Mouse (Mus musculus) kidney, embryonic 15.5 days (tissue): Measurements from ENCODE around the gene Kptn. TPM values are rescaled to one million over a fixed set of nuclear protein-coding genes. Genes with fewer than 3 reads are reported as not detected.

Source experiments
- ATAC-seq: fragments of 200-750 bp; cut with Nextera tagmentation; replicated peaks from 2 replicates; pipeline ENCODE4 v1.8.0; 2017; ENCODE audit warnings: moderate TSS enrichment; ENCODE audit not compliant: low FRiP score
- H3K27ac ChIP-seq: fragments of 300-500 bp; sonication (generic); 2 replicates; pipeline ENCODE4 v1.5.1; 2015; ENCODE audit warnings: mild to moderate bottlenecking, inconsistent platforms
- H3K27me3 ChIP-seq: fragments of 300-500 bp; sonication (generic); 2 replicates; pipeline ENCODE4 v1.6.1; 2015; ENCODE audit warnings: inconsistent platforms
- H3K36me3 ChIP-seq: fragments of 300-500 bp; sonication (generic); 2 replicates; pipeline ENCODE4 v1.6.1; 2015; ENCODE audit warnings: inconsistent platforms
- H3K4me1 ChIP-seq: fragments of 300-500 bp; sonication (generic); 2 replicates; pipeline ENCODE4 v1.6.1; 2015; ENCODE audit warnings: inconsistent platforms
- H3K4me2 ChIP-seq: fragments of 300-500 bp; sonication (generic); 2 replicates; pipeline ENCODE4 v1.6.1; 2015; ENCODE audit warnings: moderate library complexity, mild to moderate bottlenecking, inconsistent platforms
- H3K4me3 ChIP-seq: fragments of 300-500 bp; sonication (generic); replicated peaks from 2 replicates; pipeline ENCODE4 v1.5.1; 2015; ENCODE audit warnings: mild to moderate bottlenecking, inconsistent platforms
- H3K9ac ChIP-seq: fragments of 300-500 bp; sonication (generic); 2 replicates; pipeline ENCODE4 v1.6.1; 2015; ENCODE audit warnings: mild to moderate bottlenecking, inconsistent platforms
- H3K9me3 ChIP-seq: fragments of 300-500 bp; sonication (generic); replicated peaks from 2 replicates; pipeline ENCODE4 v1.6.1; 2016; ENCODE audit warnings: inconsistent platforms
- WGBS: fragments of 180-500 bp; shearing (Covaris S2); methylation state at CpG from one replicate; pipeline ENCODE4 v1.1.7; 2015; ENCODE audit warnings: mixed read lengths; 5-methylcytosine and 5-hydroxymethylcytosine counted together
- polyA plus RNA-seq: library from polyadenylated mRNA; unstranded; fragments of >200 nt; fragmentation: Nextera tagmentation; extraction: Ambion mirVana; gene quantifications from 2 replicates; pipeline ENCODE4 v1.2.1, GENCODE M21; 2015

Gene Kptn
- 30.0 and 37.5 TPM in 2 replicates for polyA plus RNA-seq

DNA sequence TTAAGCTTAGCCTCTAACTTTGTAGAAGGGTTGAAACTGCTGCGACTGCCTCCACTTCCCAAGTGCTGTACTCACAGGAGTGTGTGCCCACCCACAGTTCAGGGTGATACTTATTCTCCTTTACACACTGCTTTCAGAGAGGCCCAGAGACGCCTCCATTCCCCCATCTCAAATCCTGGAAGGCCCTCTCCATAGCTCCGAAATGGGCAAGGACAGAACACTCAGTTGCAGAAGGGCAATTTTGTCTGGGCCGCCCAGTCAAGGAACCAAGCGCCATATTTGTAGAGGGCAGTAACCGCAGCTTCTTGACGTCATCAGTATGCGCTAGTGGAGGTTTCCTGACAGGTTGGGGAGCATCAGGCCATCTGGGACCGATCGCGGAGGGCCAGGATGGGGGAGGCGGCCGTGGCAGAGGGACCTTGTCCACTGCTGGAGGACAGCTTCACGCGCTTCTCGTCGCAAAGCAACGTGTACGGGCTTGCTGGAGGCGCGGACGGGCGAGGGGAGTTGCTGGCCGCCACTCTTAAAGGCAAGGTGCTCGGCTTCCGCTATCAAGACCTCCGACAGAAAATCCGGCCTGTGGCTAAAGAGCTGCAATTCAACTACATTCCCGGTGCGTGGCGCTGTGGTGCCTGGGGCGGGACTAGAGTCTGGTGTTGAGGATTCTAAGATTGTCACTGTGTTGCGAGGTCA, at the start of gene Kptn:
Gene Kptn (plus strand): TSS at position 327 of the 693 bp plus-strand sequence.
- Histone ChIP-seq H3K9me3 (no peaks in the 10 kb centered on the region), H3K27ac (peak within 1 kb of the TSS; percentile 90), H3K4me1 (peaks cover 16% of the 10 kb centered on the region), H3K27me3 (no peaks in the 10 kb centered on the region), H3K4me2 (peak within 1 kb of the TSS; percentile 72), H3K36me3 (peaks cover 32% of the 10 kb centered on the region), H3K9ac (peak within 1 kb of the TSS; percentile 70), H3K4me3 (peak within 1 kb of the TSS; percentile 72)
- WGBS, result 1% methylated on average over 33 of the region's 33 CpGs
- peak; percentile 85 for ATAC-seq

DNA sequence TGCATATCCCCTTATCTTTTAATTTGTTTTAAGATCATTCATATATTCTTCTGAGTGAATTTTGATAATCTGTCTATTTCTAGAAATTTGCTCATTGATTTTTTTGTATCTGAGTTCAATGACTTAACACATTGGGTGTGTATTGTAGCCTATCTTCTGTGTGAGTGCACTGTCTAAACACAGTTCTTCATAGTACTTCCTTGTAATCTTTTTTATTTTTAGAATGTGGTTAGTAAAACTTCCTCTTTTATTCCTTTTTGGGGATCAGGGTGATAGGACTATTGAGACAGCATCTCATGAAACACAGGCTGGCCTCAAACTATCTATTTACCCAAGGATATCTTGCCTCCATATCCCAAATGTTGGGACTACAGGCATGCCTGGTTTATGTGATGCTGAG, 48.8 kb upstream of the Kptn start:
- no peaks in the 10 kb centered on the region for H3K4me1 ChIP-seq
- H3K27me3 ChIP-seq, result no peaks in the 10 kb centered on the region
- H3K9ac ChIP-seq, result no peak overlapping the region
- H3K4me2 ChIP-seq, result no peak overlapping the region
- no peaks in the 10 kb centered on the region for H3K9me3 ChIP-seq
- no peak overlapping the region for H3K27ac ChIP-seq
- no peak for ATAC-seq
- no peaks in the 10 kb centered on the region for H3K36me3 ChIP-seq
- H3K4me3 ChIP-seq, result no peak overlapping the region

DNA sequence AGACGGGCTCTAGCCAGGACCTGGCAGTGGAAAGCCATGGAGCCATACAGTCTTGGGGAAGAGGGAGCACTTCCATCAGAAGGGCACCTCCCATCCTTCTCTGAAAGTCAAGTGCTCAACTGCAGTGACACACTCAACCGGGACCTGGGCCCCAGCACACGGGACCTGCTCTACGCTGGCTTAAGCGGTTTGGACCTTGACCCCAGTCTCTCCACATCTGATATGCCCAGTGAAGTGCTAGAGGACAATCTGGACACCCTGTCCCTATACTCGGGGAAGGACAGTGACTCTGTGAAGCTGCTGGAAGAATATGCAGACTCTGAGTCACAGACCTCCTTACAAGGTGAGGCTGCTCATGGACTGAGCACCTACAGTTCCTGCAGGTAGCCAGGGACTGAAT, 47.8 kb upstream of the Kptn start:
- Histone ChIP-seq H3K27ac (no peak overlapping the region), H3K9me3 (no peaks in the 10 kb centered on the region), H3K36me3 (no peaks in the 10 kb centered on the region), H3K4me1 (no peaks in the 10 kb centered on the region), H3K4me3 (no peak overlapping the region), H3K4me2 (no peak overlapping the region), H3K27me3 (no peaks in the 10 kb centered on the region), H3K9ac (no peak overlapping the region)
- ATAC-seq, result no peak
- WGBS, result 72% methylated on average over 6 of the region's 6 CpGs

DNA sequence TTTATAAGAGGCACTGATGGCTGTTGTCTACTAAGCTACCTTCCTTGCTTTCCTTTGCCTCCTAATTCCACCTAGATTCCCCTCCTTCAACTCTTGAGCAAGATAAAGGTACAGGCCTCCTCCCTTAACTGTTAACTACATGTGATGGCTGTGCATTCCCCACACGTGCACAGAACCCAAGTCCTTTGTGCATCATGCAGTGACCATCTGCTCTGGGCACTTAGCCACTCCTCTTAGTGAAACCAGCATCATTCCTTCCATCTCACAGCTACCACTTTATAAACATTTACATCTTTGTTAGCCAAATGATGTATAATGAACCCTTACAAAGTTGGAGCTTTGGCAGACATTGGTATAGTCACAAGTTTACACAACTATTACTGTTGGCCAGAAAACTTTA, 39.7 kb upstream of the Kptn start:
- H3K27me3 ChIP-seq, result 0 out of 2 replicates have a peak, but pooled peaks cover 5% of the 10 kb centered on the region
- H3K4me1 ChIP-seq, result no peaks in the 10 kb centered on the region
- 70% methylated on average over 1 of the region's 1 CpGs for WGBS
- ATAC-seq, result no peak
- no peaks in the 10 kb centered on the region for H3K9me3 ChIP-seq
- no peaks in the 10 kb centered on the region for H3K36me3 ChIP-seq
- no peak overlapping the region for H3K4me3 ChIP-seq
- no peak overlapping the region for H3K4me2 ChIP-seq
- no peak overlapping the region for H3K27ac ChIP-seq
- H3K9ac ChIP-seq, result no peak overlapping the region

DNA sequence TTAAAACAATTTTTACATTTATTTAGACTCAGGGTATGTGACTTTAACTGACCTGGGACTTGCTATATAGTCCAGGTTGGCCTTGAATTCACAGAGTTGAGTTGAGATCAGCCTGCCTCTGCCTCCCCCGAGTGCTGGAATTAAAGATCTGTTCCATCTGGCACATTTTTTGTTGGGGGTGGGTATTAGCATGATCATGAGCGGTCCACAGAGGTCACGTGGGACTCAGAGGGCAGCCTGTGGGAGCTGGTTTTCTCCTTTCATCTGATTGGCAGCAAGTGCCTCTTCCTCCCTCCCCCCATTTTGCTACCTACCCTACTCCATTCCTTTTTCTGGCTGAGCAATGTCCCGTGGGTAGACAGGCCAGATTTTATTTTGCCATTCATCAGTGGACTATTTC, 39.1 kb upstream of the Kptn start:
- H3K4me1 ChIP-seq, result no peaks in the 10 kb centered on the region
- WGBS, result 63% methylated on average over 4 of the region's 4 CpGs
- ATAC-seq, result no peak
- H3K9me3 ChIP-seq, result no peaks in the 10 kb centered on the region
- no peak overlapping the region for H3K4me2 ChIP-seq
- no peak overlapping the region for H3K4me3 ChIP-seq
- H3K9ac ChIP-seq, result no peak overlapping the region
- H3K36me3 ChIP-seq, result no peaks in the 10 kb centered on the region
- H3K27me3 ChIP-seq, result 0 out of 2 replicates have a peak, but pooled peaks cover 5% of the 10 kb centered on the region
- no peak overlapping the region for H3K27ac ChIP-seq

DNA sequence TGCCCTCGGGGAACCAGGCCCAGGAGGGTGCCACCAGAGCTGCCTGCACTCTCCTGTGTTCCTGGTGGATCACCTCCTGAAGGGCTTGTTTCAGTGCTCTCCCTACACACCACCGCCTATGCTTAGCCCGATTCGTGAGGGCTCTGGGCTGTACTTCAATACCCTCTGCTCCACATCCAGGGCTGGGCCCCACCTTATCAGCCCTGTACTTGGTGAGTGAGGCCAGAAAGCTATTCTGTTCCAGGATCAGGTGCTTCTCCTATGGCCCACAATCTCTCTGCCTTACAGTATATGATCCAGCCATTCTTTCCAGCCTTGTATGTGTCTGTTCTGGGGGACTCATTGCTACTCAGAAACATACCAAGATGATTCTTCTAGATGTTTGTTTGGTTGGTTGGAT, 36.3 kb upstream of the Kptn start:
- H3K27me3 ChIP-seq, result 0 out of 2 replicates have a peak, but pooled peaks cover 5% of the 10 kb centered on the region
- no peaks in the 10 kb centered on the region for H3K9me3 ChIP-seq
- no peak overlapping the region for H3K27ac ChIP-seq
- H3K4me3 ChIP-seq, result no peak overlapping the region
- no peak overlapping the region for H3K4me2 ChIP-seq
- H3K4me1 ChIP-seq, result no peaks in the 10 kb centered on the region
- no peak overlapping the region for H3K9ac ChIP-seq
- no peaks in the 10 kb centered on the region for H3K36me3 ChIP-seq
- 59% methylated on average over 4 of the region's 4 CpGs for WGBS
- no peak for ATAC-seq

DNA sequence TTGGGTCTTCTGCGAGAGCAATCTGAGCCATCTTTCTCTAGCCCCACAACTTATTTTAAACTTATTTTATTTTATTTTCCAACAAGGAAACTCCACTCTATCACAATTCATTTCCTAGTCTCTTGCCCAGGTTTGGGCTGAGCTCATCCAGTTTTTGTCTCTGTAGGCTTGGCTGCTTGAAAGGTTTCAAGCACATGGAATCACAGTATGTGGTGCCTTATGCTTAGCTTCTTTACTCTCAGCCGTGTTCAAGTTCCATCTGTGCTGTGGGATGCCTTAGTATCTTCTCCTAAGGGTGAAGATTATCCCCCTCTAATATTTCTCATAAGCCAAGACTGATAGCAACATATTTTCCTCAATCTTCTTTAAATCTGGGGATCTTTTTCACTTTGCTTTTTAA, 32.1 kb upstream of the Kptn start:
- H3K4me1 ChIP-seq, result no peaks in the 10 kb centered on the region
- H3K27ac ChIP-seq, result no peak overlapping the region
- no peaks in the 10 kb centered on the region for H3K36me3 ChIP-seq
- H3K9me3 ChIP-seq, result no peaks in the 10 kb centered on the region
- H3K9ac ChIP-seq, result no peak overlapping the region
- WGBS, result 75% methylated on average over 2 of the region's 2 CpGs
- no peak for ATAC-seq
- no peak overlapping the region for H3K4me3 ChIP-seq
- no peak overlapping the region for H3K4me2 ChIP-seq
- H3K27me3 ChIP-seq, result peaks cover 9% of the 10 kb centered on the region; the same call in 1 of the 2 replicates

DNA sequence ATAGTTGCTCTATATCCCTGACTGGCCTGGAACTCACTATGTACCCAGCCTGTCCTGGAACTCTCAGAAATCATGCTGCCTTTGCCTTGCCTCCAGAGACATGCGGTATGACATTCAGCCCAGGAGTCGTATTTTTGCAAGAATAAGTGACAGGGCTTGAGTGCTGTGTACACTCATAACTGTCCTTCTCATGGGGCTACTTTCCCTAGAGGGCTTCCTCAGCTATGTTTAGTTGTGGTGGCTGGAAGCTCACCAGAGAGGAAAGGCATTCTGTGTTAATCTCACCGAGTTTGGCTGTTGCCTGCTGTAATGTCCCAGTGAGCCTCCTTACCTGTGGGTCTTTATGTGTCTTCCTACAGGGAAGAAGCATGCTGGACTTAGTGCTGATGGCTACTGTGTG, 25.1 kb upstream of the Kptn start:
- Histone ChIP-seq H3K4me3 (no peak overlapping the region), H3K4me2 (no peak overlapping the region), H3K4me1 (peaks cover 9% of the 10 kb centered on the region), H3K27me3 (peaks cover 18% of the 10 kb centered on the region), H3K36me3 (no peaks in the 10 kb centered on the region), H3K9ac (no peak overlapping the region), H3K9me3 (no peaks in the 10 kb centered on the region), H3K27ac (no peak overlapping the region)
- 69% methylated on average over 3 of the region's 3 CpGs for WGBS
- no peak for ATAC-seq

DNA sequence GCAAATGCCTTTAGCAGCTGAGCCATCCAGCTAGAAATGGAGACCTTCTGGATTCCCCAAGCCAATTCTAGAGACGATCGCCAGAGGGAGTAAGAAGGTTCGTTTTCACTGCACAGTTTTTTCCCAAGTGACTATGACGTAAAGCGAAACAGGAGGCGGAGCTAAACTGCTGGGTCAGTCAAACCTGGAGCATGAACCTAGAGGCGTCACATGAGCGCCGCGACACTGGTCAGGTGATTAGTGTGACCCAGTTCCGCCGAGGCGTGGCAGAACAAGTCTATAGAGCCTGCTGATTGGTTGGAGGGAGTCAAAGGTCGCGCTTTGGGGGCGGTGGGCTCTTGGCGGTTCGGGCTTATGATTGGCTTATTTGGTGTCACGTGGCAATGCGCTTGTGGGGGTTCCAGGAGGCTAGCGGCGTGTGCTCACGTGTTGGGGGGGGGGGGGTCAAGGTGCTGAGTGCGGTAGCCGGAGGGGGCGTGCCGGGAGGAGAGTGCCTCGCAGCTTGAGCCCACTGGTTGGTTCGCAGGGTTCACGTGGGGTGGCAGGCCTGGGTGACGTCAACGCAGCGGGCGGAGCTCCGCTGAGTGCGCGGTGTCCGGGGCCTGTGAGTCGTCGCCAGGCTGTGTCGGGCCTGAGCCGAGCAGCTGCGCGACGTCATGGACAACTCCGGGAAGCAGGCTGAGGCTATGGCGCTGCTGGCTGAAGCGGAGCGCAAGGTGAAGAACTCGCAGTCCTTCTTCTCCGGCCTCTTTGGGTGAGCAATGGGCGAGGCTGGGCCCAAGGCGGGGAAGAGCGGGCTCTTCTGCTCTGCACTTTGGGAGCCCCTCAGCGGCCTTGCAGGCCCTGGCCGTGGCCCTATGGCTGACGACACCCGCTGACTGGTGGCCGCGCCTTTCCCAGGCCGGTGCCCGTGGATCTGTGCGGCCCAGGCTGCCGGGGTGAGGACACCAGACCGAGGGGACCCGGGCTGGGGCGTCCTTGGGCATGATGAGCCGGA, 21.4 kb upstream of the Kptn start, which contains the start of gene Napa:
Gene Napa (plus strand): TSS at position 438 of the 997 bp plus-strand sequence.
- no peaks in the 10 kb centered on the region for H3K9me3 ChIP-seq
- H3K27me3 ChIP-seq, result peaks cover 14% of the 10 kb centered on the region
- H3K36me3 ChIP-seq, result peaks cover 28% of the 10 kb centered on the region
- H3K4me3 ChIP-seq, result peak within 1 kb of the TSS; percentile 82
- peak within 1 kb of the TSS; percentile 97 for H3K9ac ChIP-seq
- H3K4me1 ChIP-seq, result peaks cover 24% of the 10 kb centered on the region
- peak; percentile 99 for ATAC-seq
- peak within 1 kb of the TSS; percentile 70 for H3K4me2 ChIP-seq
- WGBS, result under 1% methylated on average over 68 of the region's 68 CpGs
- peak within 1 kb of the TSS; percentile 77 for H3K27ac ChIP-seq

DNA sequence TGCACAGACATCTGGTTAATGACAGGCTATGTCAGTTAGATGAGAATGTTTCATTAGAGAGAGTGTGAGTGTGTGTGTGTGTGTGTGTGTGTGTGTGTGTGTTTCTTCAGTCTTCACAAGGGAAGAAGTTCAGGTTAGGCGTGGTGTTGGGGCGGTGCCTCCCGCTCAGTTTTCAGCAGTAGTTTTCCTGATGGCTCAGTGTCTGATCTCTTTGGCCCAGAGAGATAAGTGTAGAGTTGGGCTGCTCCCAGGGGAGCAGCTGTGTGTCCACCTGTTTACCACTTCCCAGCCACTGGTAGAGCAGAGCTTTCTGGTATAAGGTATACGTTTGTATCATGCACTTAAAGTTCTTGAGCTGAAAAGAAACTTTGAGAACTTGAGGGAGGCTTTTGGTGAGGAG, 19.8 kb upstream of the Kptn start:
- H3K4me1 ChIP-seq, result peaks cover 27% of the 10 kb centered on the region
- H3K4me3 ChIP-seq, result peak overlapping the region; percentile 82
- peaks cover 9% of the 10 kb centered on the region; the same call in 1 of the 2 replicates for H3K27me3 ChIP-seq
- no peak for ATAC-seq
- H3K36me3 ChIP-seq, result peaks cover 43% of the 10 kb centered on the region
- peak overlapping the region; percentile 70 for H3K4me2 ChIP-seq
- H3K9ac ChIP-seq, result peak overlapping the region; percentile 97; the same call in 1 of the 2 replicates
- 92% methylated on average over 4 of the region's 4 CpGs for WGBS
- H3K27ac ChIP-seq, result no peak overlapping the region
- H3K9me3 ChIP-seq, result no peaks in the 10 kb centered on the region

DNA sequence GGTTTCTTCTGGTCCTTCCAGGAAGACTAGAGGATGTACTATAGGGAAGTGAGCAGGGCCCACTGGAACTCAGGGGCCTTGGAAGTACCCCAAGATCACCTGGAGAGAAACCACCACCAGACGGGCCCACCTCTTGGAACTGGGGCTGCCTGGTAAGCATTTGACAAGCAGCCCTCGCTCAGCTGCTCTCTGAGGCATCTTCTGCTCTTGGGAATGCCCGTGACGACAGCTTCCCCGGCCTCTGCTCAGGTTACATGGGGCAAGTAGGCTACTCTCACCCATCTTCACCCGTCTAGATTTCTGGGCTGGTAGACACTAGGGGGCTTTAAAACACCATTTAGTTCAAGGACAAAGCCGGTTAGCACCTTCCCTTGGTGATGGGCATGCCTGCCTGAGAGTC, 18.6 kb upstream of the Kptn start:
- Histone ChIP-seq H3K4me2 (no peak overlapping the region), H3K36me3 (peaks cover 45% of the 10 kb centered on the region), H3K9me3 (no peaks in the 10 kb centered on the region), H3K27ac (no peak overlapping the region), H3K4me1 (peaks cover 27% of the 10 kb centered on the region), H3K4me3 (no peak overlapping the region), H3K9ac (no peak overlapping the region), H3K27me3 (0 out of 2 replicates have a peak, but pooled peaks cover 2% of the 10 kb centered on the region)
- no peak for ATAC-seq
- WGBS, result 61% methylated on average over 7 of the region's 7 CpGs
